Mouse (Mus musculus) E14TG2a.4 (cell line): ENCODE measurements at regions not wholly inside any gene's neighbourhood (a gene's known extent, or its start where the extent isn't known, plus 50 kb on each side); places are given as distances from the start of the nearest gene placed in this dataset.

Source experiments
- H3K27me3 ChIP-seq: 2 replicates; pipeline ENCODE4 v1.6.1; 2014; ENCODE audit warnings: low read length, control low read depth; ENCODE audit not compliant: insufficient read depth
- H3K36me3 ChIP-seq: 2 replicates; pipeline ENCODE4 v1.6.1; 2014; ENCODE audit warnings: low read length, control low read depth; ENCODE audit not compliant: insufficient read depth
- H3K4me1 ChIP-seq: replicated peaks from 2 replicates; pipeline ENCODE4 v1.6.1; 2014; ENCODE audit warnings: low read depth, low read length, control low read depth
- H3K4me3 ChIP-seq: replicated peaks from 2 replicates; pipeline ENCODE4 v1.5.1; 2014; ENCODE audit warnings: mild to moderate bottlenecking, low read length
- H3K9me3 ChIP-seq: 2 replicates; pipeline ENCODE4 v1.6.1; 2014; ENCODE audit warnings: low read length, control low read depth
- CTCF ChIP-seq: conservative IDR thresholded peaks from 2 replicates; pipeline ENCODE4 v1.5.1; 2014; ENCODE audit warnings: low read length
- NANOG ChIP-seq: IDR thresholded peaks from 2 replicates; pipeline ENCODE4 v1.6.1; 2014; ENCODE audit warnings: borderline replicate concordance, low read length, mixed read lengths
- POU5F1 ChIP-seq: IDR thresholded peaks from 2 replicates; pipeline ENCODE4 v1.6.1; 2014; ENCODE audit warnings: low read length, borderline replicate concordance

DNA sequence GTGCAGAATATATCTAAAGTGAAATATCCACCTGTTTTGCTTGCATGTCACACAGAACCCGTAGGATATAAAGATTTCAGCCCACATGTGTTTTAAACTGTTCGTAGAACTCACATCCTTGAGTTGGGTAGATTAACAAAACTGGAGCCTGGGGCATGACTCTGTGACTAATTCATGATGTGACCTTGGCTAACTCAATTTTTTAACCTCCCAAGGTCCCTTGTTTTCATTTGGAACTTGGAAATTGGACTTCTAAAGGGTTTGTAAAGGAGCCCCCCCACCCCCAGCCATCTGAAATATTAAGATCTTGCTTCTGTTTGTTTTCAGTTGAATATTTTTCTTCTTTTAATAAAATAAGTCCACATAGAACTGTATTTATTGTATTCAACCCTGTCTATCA is 983.5 kb downstream of the Ttll7 start:
- Histone ChIP-seq H3K4me3 (no peak overlapping the region), H3K36me3 (no peaks in the 10 kb centered on the region), H3K27me3 (no peaks in the 10 kb centered on the region), H3K9me3 (0 out of 2 replicates have a peak, but pooled peaks cover 3% of the 10 kb centered on the region), H3K4me1 (no peaks in the 10 kb centered on the region)
- TF ChIP-seq POU5F1 (no peak), NANOG (no peak), CTCF (no peak)

GRCm38 (mm10) chr3:147825337-147825736 is 973.2 kb downstream of the Ttll7 start:
- no peaks in the 10 kb centered on the region for H3K36me3 ChIP-seq

GRCm38 (mm10) chr3:147824451-147824850 is 972.3 kb downstream of the Ttll7 start:
- no peaks in the 10 kb centered on the region for H3K27me3 ChIP-seq
- no peak overlapping the region for H3K4me3 ChIP-seq
- H3K9me3 ChIP-seq, result 0 out of 2 replicates have a peak, but pooled peaks cover 6% of the 10 kb centered on the region
- TF ChIP-seq POU5F1 (no peak), CTCF (no peak), NANOG (no peak)
- H3K36me3 ChIP-seq, result no peaks in the 10 kb centered on the region
- H3K4me1 ChIP-seq, result no peaks in the 10 kb centered on the region

More at GRCm38 (mm10) chr3:147825337-147825736, 973.2 kb downstream of the Ttll7 start:
- H3K27me3 ChIP-seq, result no peaks in the 10 kb centered on the region
- no peak overlapping the region for H3K4me3 ChIP-seq
- H3K9me3 ChIP-seq, result 0 out of 2 replicates have a peak, but pooled peaks cover 6% of the 10 kb centered on the region
- TF ChIP-seq NANOG (no peak), POU5F1 (no peak), CTCF (no peak)
- H3K4me1 ChIP-seq, result no peaks in the 10 kb centered on the region

DNA sequence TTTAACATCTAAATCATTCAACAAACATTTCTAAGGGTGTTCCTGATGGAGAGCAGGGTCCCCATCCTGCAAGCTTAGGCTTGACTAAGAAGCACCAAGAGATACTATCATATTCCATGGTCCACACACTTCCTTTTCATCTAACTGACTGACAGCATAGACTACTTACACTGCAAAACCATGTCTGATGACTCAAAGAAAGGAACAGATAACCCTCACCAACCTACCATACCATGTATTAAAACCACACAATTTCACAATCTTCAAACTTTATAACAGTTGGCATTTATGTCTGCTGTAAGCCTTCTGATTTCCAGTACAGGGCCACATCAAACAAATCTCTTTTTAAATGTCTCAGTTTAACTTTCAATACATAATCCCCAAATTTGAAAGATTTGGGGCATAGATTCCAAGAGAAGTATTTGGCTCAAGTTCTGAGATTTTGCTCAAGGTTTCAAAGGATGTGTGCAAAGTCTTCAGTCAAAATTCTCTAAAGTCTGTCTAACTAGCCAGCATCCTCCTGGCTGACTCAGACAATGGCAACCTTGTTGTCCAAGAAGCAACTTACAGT is 962.0 kb downstream of the Ttll7 start:
- H3K27me3 ChIP-seq, result no peaks in the 10 kb centered on the region
- no peak for TF ChIP-seq POU5F1
- no peak for TF ChIP-seq NANOG
- TF ChIP-seq CTCF, result no peak
- no peak overlapping the region for H3K4me3 ChIP-seq
- no peaks in the 10 kb centered on the region for H3K9me3 ChIP-seq
- no peaks in the 10 kb centered on the region for H3K4me1 ChIP-seq
- no peaks in the 10 kb centered on the region for H3K36me3 ChIP-seq

GRCm38 (mm10) chr3:147802546-147802945 is 950.4 kb downstream of the Ttll7 start:
- Histone ChIP-seq H3K9me3 (no peaks in the 10 kb centered on the region), H3K27me3 (no peaks in the 10 kb centered on the region), H3K4me3 (no peak overlapping the region), H3K4me1 (no peaks in the 10 kb centered on the region), H3K36me3 (no peaks in the 10 kb centered on the region)
- no peak for TF ChIP-seq CTCF
- TF ChIP-seq NANOG, result no peak
- TF ChIP-seq POU5F1, result no peak

GRCm38 (mm10) chr3:147796524-147796923 is 944.4 kb downstream of the Ttll7 start:
- peaks cover 8% of the 10 kb centered on the region for H3K9me3 ChIP-seq
- peaks cover 5% of the 10 kb centered on the region for H3K4me1 ChIP-seq
- TF ChIP-seq NANOG (no peak), CTCF (no peak), POU5F1 (no peak)
- H3K36me3 ChIP-seq, result no peaks in the 10 kb centered on the region
- H3K27me3 ChIP-seq, result no peaks in the 10 kb centered on the region
- H3K4me3 ChIP-seq, result no peak overlapping the region

DNA sequence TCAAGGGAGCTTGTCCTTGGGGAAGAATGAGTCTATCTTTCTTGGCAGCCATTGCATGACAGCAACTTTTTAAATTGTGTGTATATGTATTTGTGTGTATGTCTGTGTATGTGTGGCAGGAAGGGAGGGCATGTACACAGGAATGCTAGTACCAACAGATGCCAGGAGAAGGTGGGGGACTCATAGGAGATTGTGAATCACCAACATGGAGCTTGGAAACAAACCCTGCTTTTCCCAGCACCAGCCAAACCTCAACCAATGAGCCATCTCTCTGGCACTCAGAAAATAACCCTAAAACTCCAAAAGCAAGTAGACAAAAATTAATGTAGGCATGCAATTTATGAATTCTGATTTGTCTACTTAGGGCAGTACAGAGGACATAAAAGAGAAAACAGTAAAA is 942.9 kb downstream of the Ttll7 start:
- Histone ChIP-seq H3K27me3 (no peaks in the 10 kb centered on the region), H3K9me3 (peaks cover 8% of the 10 kb centered on the region), H3K4me1 (peaks cover 5% of the 10 kb centered on the region), H3K4me3 (no peak overlapping the region), H3K36me3 (no peaks in the 10 kb centered on the region)
- TF ChIP-seq CTCF, result no peak
- TF ChIP-seq POU5F1, result no peak
- no peak for TF ChIP-seq NANOG

DNA sequence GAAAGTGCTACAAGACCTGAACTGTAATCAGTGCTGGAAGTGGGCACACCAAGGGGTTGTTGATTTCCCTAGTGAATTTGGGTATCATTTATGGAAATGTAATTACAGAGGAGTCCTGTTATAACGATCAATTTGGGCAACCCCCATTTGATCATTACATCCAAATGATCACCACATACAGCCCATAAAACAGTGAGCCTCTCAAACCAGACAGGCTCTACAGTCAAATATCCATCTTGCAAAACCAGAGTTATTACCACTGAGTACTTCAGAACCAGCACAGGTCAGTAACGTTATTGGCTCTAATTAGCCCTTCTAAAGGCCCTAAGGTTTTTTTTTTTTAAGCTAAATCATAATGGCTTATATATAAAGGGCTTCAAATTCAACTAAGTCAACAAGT is 934.4 kb downstream of the Ttll7 start:
- no peaks in the 10 kb centered on the region for H3K36me3 ChIP-seq
- H3K4me1 ChIP-seq, result no peaks in the 10 kb centered on the region

DNA sequence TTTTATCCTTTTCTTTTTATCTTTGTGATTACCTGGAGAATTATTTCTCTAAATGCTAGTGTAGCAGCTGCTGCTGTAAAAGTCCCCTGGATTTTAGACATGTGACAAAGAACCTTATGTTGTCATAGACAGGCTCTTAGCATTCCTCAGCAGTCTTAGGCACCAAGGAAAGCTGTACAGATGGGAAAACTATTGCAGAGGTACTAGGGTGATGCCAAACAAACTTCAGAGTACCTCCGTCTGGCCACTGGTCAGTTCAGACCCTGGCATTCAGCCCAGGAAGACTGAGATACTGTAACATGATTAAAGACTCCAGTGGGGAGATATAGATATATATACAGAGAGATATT is 898.6 kb downstream of the Ttll7 start:
- TF ChIP-seq CTCF, result no peak
- no peak for TF ChIP-seq POU5F1
- TF ChIP-seq NANOG, result no peak
- H3K36me3 ChIP-seq, result no peaks in the 10 kb centered on the region
- no peaks in the 10 kb centered on the region for H3K4me1 ChIP-seq
- H3K9me3 ChIP-seq, result no peaks in the 10 kb centered on the region
- no peak overlapping the region for H3K4me3 ChIP-seq
- H3K27me3 ChIP-seq, result no peaks in the 10 kb centered on the region

More for the DNA sequence above, 934.4 kb downstream of the Ttll7 start:
- TF ChIP-seq CTCF (no peak), POU5F1 (no peak), NANOG (no peak)
- Histone ChIP-seq H3K9me3 (no peaks in the 10 kb centered on the region), H3K27me3 (no peaks in the 10 kb centered on the region), H3K4me3 (no peak overlapping the region)
